Mouse (Mus musculus) heart, postnatal 36 days (tissue): ENCODE results near the gene Unc50. TPM values are rescaled to one million over a fixed set of nuclear protein-coding genes. Genes with fewer than 3 reads are reported as not detected.

Experiments
- DNase-seq, 2 experiments: peaks; one replicate each; pipeline ENCODE4 v3.0.0; 2021 to 2022
- intact Hi-C: fragments of 180-260 bp; cut with DNase I; formaldehyde crosslinking; loops from one replicate; pipeline ENCODE4 v1.15.1; 2025
- total RNA-seq, 2 experiments: library from RNA; stranded (reverse); gene quantifications; 2 replicates each; pipeline ENCODE4 v1.2.3; 2021

The Unc50 gene
- total RNA-seq, 2 experiments from 2014 or later: 29.5 to 30.3 TPM

DNA sequence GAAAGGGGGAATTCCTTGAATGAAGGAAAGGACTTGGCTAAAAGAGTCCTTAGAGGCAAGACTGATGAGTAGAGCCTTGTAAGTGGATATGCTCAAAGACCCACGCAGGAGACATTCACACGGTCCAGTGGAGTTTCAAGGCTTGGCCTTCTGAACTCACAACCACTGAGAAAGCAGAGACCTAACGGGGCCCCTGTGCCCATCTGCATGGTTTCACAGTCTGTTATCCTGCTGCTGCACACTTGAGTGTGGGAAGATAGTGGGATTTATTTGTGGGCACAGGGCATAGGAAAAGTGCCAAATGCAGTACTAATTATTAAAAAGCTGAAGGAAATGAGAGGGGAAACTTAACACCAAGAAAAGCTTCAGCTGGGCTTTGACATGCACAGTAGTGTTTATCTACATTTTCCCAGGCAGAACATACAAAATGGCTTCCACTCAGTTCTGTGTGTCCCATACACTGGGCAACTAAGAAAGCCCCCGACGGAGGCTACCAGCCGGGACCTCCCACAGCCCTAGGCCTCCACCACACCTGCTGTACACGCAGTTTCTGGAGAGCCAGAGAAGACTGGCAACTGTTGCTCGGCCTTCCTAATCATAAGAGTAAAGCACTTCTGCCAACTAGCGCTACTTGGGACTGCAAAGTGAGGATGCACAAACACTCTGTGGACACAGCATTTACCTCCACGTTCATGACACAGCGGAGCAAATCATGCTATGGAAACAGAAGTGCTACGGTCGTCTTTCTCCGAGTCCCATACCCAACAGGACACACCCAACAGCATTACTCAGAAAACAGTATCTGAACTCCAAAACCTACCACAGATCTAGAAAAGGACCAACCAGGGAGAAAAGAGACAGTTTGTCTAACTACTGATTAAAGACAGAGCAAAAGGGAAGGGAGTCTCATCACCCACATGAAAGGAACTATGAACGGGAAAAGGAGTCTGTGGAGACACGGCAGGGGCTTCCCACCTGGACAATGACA, 13.2 kb downstream of the Unc50 start:
- intact Hi-C loops: no loop called here
- no peak for DNase-seq

DNA sequence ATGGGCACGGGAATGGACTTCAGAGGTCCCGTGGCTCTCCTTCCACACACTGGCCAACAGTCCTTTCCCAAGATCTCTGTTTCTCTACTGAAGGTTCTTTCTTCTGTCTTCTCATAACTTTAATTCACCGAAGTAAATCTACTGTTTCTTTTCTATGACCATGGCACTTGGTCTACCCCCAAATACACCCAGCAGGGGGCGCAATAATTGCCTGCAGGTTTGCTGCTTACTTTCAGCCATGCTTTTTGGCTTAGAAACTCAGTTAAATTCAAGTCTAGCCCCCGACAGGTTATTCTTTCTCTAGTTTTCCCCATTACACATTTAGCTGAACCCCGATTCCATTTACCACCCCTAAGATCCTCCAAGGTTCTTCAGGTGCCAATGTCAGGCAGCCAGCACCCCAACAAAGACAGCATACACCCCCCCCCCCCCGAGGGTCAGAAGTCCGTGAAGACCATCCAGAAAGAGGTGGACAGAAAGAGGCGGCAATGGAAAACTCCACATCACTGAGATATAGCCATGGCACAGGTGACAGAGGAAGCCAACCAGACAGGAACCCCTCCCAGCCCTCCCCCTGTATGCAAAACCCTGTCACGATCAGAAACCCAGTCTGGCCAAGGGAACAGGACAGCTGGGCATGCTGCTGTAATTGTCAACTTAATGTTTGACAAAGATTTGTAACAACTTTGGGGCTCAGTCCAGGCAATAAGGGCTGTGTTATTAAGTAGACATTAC, 18.6 kb downstream of the Unc50 start:
- intact Hi-C loops: loop anchor here (2.0 kb wide), 1 partner anchor 188 kb away; no protein-coding TSS in a partner anchor
- peak; percentile 57 to 73 for DNase-seq

DNA sequence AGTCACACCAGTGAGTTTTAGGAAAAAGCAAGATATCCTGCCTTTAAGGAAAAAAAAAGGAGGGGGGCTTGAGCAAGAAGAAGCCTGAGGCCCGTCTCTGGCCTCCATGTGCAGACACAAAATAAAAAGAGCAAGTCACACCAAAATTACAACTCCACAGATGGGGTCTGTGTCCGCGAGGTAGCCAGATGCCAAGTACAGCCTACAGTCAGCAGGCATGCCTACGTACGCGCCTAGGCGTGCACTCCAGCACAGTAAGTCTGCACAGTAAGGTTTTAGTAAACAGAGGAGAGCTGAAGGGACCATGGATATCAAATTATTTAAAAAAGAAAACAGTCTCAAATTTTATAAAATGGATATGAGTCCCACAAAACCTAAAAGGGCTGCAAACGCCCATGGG, 21.3 kb downstream of the Unc50 start:
- DNase-seq: no peak
- intact Hi-C loops: no loop called here

DNA sequence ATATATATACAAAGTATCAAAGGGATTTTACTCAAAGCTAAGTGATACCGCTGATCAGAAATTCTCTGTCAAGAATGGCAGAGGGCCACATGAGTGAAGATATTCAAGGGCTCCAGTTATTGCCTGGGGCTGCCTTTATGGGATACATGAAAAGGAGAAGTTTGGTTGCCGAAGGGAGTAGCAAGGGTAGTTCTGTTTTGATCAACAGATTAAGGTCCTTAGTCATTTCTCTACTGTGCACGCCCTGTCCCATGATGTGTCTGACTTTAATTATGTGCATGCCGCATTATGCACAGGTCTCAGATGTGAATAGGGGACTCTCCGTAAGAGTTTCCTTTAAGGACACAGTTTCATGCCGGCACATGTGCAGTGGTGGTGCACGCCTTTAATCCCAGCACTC, 27.6 kb downstream of the Unc50 start:
- intact Hi-C loops: no loop called here
- DNase-seq: no peak

GRCm38 (mm10) chr1:37464878-37465452, 35.0 kb downstream of the Unc50 start:
- DNase-seq: no peak
- intact Hi-C loops: no loop called here

DNA sequence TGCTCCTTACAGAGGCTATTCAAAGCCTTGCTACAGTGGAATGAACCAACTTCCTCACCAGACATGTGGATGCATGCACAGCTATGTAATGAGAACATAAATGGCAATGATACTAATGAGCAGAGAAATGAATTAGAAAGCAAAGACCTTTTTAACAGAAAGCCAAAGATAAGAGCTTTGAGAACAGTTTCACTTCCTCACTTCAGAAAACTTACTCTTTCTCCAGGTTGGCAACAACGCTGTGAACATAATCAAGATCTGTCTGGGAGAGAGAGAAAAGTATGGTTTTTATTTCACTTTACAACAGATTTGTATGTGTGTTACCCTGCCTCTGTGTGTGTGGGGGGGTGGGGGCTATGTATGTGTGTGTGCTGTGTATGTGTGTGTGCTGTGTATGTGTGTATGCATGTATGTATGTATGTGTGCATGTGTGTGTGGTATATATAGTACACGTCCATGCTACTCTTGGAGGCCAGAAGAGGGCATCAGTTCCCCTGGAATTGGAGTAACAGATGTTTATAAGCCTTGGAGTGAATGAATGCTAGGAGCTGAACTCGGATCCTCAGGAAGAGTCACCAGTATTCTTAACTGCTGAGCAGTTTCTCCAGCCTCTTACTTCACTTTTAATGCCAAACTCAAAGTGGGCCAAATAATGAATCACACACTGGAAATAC, 36.5 kb downstream of the Unc50 start:
- intact Hi-C loops: no loop called here
- no peak for DNase-seq

GRCm38 (mm10) chr1:37467806-37468205, 37.9 kb downstream of the Unc50 start:
- no peak for DNase-seq
- intact Hi-C loops: no loop called here

DNA sequence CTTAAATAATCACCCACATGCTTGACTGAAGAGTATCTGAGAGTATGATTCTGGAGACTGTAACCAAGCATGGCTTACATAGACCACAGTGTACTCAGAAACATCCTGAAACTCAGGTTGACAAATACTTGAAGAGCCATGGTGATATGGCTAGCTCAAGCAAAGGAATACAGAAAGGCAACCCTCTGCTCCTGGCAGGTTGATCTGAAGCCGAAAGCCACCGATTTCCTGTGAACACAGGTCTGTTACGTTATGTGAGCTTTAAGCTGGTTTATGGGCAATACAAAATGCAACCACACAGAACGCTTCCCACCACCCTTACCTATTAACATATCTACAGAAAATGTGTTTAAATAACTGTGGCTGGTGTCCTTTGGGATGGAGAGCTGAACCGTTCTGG, 39.1 kb downstream of the Unc50 start:
- DNase-seq: no peak
- intact Hi-C loops: no loop called here

- DNase-seq: no peak
- intact Hi-C loops: loop anchor here (2.0 kb wide), 1 partner anchor 165 kb away; no protein-coding TSS in a partner anchor
Observed at GRCm38 (mm10) chr1:37471179-37472148, 41.5 kb downstream of the Unc50 start.

DNA sequence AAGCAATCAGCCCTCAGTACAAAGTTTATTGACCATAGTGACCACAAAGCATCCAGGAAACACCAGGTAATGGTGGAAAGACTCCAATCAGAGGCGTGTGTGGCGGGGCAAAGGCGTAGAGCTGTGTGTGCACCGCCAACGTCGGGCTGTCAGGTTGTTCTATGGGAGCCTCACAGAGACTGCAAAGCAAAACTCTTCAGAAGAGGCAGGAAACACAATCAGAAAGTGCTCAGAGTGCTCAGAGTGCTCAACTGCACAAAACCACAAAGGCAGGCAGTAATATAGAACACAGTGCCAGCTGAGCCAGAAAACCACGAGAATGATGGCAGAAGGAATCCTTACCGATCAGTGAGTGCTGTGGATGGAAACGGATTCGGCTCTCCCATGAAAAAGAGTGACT, 43.3 kb downstream of the Unc50 start:
- intact Hi-C loops: no loop called here
- no peak for DNase-seq

DNA sequence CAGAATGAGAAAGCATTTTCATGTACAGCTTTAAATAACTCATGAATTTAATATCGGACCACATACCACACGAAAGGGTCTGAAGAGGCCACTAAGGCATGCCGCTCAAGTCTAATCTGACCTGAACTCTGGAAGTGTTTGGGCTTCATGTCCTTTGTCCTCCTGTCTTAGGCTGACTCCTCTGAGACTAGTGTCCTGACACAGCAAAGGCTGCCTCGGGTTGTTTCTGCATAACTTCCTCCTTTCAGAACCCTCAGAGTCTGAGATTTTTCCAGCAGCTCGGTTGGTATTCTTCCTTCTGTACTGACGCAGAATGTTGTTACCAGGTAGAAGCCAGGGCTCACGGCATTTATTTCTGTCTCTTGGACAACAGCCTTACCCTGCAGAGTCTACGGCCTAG, 44.1 kb downstream of the Unc50 start:
- intact Hi-C loops: no loop called here
- peak in 1 of 2 experiments; percentile 26 for DNase-seq

DNA sequence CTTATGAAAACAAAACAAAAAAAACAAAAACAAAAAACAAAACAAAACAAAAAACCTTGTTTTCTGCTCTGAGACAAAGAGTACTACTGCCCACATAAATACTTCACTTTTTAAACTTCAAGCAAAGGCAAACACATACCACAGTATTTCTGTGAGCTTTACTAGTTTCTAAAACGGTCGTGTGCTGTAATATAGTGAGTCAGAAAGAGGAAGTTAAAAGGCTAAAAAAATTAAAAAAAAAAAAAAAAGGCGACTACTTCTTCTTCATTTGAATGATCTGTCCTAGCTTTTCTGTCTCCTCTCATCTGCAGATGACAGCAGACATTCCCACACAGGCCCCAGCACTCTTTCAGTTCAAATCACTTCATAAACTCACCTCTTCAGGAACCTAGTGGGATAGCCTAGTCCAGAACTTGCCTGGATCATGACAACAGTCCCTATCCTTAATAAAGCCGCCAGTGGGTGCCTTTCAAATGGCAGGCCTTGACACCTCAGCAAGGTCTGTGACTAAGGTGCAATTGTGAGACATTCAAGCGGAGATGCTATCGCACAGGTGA, 44.8 kb downstream of the Unc50 start:
- intact Hi-C loops: no loop called here
- DNase-seq: no peak

DNA sequence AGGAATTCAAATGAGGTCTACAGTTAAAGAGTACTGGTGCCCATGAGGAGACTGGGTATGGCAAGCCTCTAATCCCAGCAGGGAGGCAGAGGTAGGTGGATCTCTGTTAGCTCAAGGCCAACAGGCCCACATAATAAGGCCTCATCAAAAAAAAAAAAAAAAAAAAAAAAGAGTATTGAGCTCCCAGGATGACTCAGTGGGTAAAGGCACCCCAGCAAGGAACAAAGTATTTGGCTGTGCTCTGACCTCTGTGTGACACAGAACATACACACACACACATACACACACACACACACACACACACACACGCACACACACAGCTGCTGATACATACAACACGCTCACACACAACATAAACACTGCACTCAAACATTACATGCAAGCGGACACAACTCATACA, 45.4 kb downstream of the Unc50 start:
- DNase-seq: no peak
- intact Hi-C loops: no loop called here

- intact Hi-C loops: loop anchor here (2.0 kb wide), 1 partner anchor 64 kb away; the partner anchor contains the start of gene Mgat4a
- DNase-seq: no peak
Observed at GRCm38 (mm10) chr1:37477250-37477649, 47.3 kb downstream of the Unc50 start.

- intact Hi-C loops: loop anchor here (2.0 kb wide), 1 partner anchor 63 kb away; the partner anchor contains the start of gene Mgat4a
- no peak for DNase-seq
Observed at GRCm38 (mm10) chr1:37477928-37478327, 48.0 kb downstream of the Unc50 start.

DNA sequence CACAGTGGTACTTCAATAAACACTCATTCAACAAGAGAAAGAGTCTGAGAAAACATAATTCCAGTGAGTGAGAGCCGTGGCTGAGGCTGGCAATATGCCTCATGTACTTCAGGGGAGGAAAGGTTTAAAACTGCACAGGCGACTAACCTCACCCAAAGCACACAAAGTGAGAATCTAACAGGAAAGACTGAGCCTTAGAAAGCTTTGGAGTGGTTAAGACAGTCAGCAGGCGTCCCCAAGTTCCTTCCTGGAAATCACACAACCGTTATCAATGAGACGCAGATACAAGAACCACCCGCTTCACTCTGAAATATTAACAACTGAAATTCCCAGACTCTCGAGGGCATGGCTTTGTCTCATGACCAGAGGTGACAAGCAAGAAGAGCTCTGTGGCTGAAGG, 48.5 kb downstream of the Unc50 start:
- intact Hi-C loops: no loop called here
- DNase-seq: no peak

DNA sequence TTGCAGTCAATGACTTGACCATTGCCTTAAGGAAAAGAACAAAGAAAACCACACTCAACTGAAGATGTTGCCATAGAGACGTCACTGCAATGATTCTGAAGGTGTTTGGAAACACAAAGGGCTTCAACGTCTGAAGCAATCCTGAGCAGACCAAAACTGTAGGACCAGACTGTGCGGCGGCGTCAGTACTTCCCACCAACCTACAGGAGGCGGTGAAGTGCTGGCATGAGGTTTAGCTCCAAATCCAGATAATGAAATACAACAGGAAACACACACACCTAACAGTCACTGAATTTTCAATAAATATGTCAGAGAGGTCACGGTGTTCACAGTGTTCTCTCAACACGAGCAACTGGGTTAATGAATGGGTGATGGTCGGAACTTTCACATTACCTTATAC, 49.1 kb downstream of the Unc50 start:
- peak in 1 of 2 experiments; percentile 23 for DNase-seq
- intact Hi-C loops: no loop called here

DNA sequence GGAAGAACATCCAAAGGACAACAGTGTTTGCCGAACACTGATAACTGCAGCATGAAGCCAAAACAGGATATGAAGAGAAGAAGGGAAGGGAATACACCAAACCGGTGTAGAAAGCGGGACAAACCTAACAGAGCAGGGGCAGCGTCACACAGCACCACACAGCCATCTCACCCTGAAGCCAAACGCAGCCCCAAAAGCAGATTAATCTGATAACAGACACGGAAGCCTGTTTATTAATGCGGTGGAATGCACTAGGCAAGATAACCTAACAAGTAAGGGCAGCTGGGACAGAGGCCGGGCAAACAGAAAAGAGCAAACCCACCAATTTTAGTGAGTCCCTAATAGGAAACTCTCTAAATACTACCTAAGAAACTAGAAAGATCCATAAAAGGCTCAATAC, 49.8 kb downstream of the Unc50 start:
- DNase-seq: no peak
- intact Hi-C loops: no loop called here

GRCm38 (mm10) chr1:37480731-37481130, 50.8 kb downstream of the Unc50 start:
- intact Hi-C loops: no loop called here
- no peak for DNase-seq
